Mouse (Mus musculus): ENCODE results near the gene Mrps18a. TPM values are rescaled to one million over a fixed set of nuclear protein-coding genes. Genes with fewer than 3 reads are reported as not detected.
A peak's percentile ranks its signal among the peaks of the same experiment; 100 is the strongest.

The Mrps18a gene
- total and polyA plus RNA-seq, 2 experiments, result 33.3 to 44.6 TPM

DNA sequence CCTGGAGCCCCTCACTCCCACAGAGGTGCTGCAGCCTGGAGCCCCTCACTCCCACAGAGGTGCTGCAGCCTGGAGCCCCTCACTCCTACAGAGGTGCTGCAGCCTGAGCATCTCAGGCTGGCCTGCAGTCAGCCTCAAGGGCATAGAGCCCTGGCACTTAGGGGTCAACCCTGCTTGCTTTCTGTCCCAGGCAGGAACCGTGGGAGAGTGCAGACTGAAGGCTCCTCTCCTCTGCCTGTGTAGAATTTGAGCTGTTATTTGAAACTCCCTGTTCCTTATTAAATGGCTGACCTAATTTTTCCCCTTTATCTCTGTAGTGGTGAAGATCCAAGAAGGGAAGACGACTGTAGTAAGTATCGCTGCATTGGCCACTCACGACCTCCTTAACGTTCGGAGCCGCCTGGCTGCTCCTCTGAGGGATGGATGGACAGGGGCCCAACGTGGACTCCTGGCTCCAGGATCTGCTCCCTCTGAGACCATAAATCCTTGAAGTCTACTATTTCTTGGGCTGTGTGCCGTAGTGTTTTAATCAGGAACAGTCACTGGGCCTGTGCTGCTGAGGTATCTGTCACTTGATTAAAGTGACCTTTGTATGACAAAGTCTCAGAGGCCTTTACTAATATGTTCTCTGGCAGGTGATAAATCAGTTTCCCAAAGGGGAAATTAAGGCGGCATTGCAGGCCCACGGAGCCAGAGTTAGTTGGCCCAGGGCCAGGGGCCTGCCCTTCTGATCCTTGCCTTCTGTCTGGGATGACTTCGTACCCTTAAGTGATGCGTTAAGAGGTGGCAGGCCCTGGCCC lies 7.0 kb downstream of the Mrps18a start:
- Histone ChIP-seq H3K4me3 (ENCODE audit: insufficient read depth, low read depth, low read length) (no peak overlapping the region), H3K9ac (ENCODE audit: low read depth, low read length) (no peak overlapping the region), H3K79me2 (ENCODE audit: control insufficient read depth, insufficient read depth, low read length) (peaks cover 4% of the 10 kb centered on the region; the same call in 1 of the 2 replicates), H3K36me3 (ENCODE audit: control insufficient read depth, insufficient read depth, low read length) (peaks cover 5% of the 10 kb centered on the region; the same call in 1 of the 2 replicates), H3K27ac (replicated peaks; ENCODE audit: insufficient read depth, low read depth, low read length) (no peak overlapping the region), H3K4me1 (ENCODE audit: control insufficient read depth, insufficient read depth, low read length) (no peaks in the 10 kb centered on the region), H3K27me3 (ENCODE audit: control insufficient read depth, insufficient read depth, low read length) (no peaks in the 10 kb centered on the region)
- WGBS, result 85% methylated on average over 13 of the region's 13 CpGs
- TF ChIP-seq POLR2A (IDR thresholded peaks at IDR 0.05; ENCODE audit: extremely low read depth, insufficient read depth, low read length) (no peak), CTCF (IDR thresholded peaks at IDR 0.05; ENCODE audit: low read depth, low read length) (no peak)
- DNase-seq (ENCODE audit: extremely low read depth, low read depth, low spot score), result no peak

DNA sequence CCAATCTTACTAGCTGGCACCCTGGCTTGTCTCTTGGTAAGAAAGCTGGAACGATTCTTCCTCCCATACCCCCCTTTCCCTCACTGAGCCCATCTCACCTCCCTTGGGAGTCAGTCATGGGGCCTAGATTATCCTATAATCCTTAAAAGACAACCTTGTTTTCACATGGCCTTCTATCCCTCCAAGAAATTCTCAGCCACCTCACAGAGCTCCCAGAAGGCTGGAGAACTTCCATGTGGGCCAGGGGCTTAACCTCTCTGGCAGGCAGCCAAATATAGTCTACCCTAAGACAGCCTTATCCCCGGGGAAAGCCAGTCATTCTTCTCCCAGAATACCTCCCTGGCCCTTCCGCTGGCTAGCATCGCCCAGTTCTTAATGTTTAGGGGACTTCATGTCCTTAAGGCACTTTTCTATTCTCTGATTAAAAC lies 7.7 kb downstream of the Mrps18a start:
- no peak overlapping the region for H3K4me3 ChIP-seq (ENCODE audit: insufficient read depth, low read depth, low read length)
- H3K4me1 ChIP-seq (ENCODE audit: control insufficient read depth, insufficient read depth, low read length), result peaks cover under 1% of the 10 kb centered on the region; the same call in 1 of the 2 replicates
- H3K9ac ChIP-seq (ENCODE audit: low read depth, low read length), result no peak overlapping the region
- no peak for TF ChIP-seq CTCF (IDR thresholded peaks at IDR 0.05; ENCODE audit: low read depth, low read length)
- TF ChIP-seq POLR2A (IDR thresholded peaks at IDR 0.05; ENCODE audit: extremely low read depth, insufficient read depth, low read length), result no peak
- H3K27me3 ChIP-seq (ENCODE audit: control insufficient read depth, insufficient read depth, low read length), result no peaks in the 10 kb centered on the region
- 82% methylated on average over 4 of the region's 4 CpGs for WGBS
- H3K27ac ChIP-seq (replicated peaks; ENCODE audit: insufficient read depth, low read depth, low read length), result no peak overlapping the region
- no peak for DNase-seq (ENCODE audit: extremely low read depth, low read depth, low spot score)
- H3K36me3 ChIP-seq (ENCODE audit: control insufficient read depth, insufficient read depth, low read length), result peaks cover 8% of the 10 kb centered on the region; the same call in 1 of the 2 replicates
- H3K79me2 ChIP-seq (ENCODE audit: control insufficient read depth, insufficient read depth, low read length), result peaks cover 4% of the 10 kb centered on the region; the same call in 1 of the 2 replicates

DNA sequence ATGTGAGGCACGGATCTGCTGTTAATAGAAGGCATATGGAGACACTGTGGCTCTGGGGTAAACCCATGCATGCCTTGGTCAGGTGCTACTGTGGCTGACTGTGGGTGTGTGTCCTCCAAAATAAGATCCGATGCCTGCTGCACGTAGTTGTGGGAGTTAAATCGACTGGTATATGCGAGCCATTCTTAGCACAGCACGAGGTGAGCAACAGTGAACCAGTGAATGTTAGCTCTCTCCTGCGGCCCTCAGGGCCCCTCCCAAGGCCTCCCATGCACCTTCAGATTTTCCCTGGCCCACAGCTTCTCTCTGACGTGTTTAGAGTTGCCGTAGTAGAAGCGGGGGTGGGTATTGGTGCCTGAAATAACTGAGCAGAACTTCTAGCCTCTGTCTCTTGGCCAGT lies 8.9 kb downstream of the Mrps18a start:
- H3K4me3 ChIP-seq (ENCODE audit: insufficient read depth, low read depth, low read length), result no peak overlapping the region
- H3K4me1 ChIP-seq (ENCODE audit: control insufficient read depth, insufficient read depth, low read length), result peaks cover 4% of the 10 kb centered on the region; the same call in 1 of the 2 replicates
- H3K36me3 ChIP-seq (ENCODE audit: control insufficient read depth, insufficient read depth, low read length), result peaks cover 8% of the 10 kb centered on the region; the same call in 1 of the 2 replicates
- no peak overlapping the region for H3K9ac ChIP-seq (ENCODE audit: low read depth, low read length)
- WGBS, result 94% methylated on average over 10 of the region's 10 CpGs
- H3K27me3 ChIP-seq (ENCODE audit: control insufficient read depth, insufficient read depth, low read length), result no peaks in the 10 kb centered on the region
- H3K79me2 ChIP-seq (ENCODE audit: control insufficient read depth, insufficient read depth, low read length), result peaks cover 4% of the 10 kb centered on the region; the same call in 1 of the 2 replicates
- no peak overlapping the region for H3K27ac ChIP-seq (replicated peaks; ENCODE audit: insufficient read depth, low read depth, low read length)
- no peak for DNase-seq (ENCODE audit: extremely low read depth, low read depth, low spot score)
- TF ChIP-seq CTCF (IDR thresholded peaks at IDR 0.05; ENCODE audit: low read depth, low read length), result no peak
- no peak for TF ChIP-seq POLR2A (IDR thresholded peaks at IDR 0.05; ENCODE audit: extremely low read depth, insufficient read depth, low read length)

GRCm38 (mm10) chr17:46122791-46123190 lies 12.0 kb downstream of the Mrps18a start:
- H3K27ac ChIP-seq (replicated peaks; ENCODE audit: insufficient read depth, low read depth, low read length), result no peak overlapping the region
- 97% methylated on average over 4 of the region's 4 CpGs for WGBS
- H3K27me3 ChIP-seq (ENCODE audit: control insufficient read depth, insufficient read depth, low read length), result no peaks in the 10 kb centered on the region
- H3K36me3 ChIP-seq (ENCODE audit: control insufficient read depth, insufficient read depth, low read length), result peaks cover 17% of the 10 kb centered on the region; the same call in 1 of the 2 replicates
- peaks cover 6% of the 10 kb centered on the region; the same call in 1 of the 2 replicates for H3K4me1 ChIP-seq (ENCODE audit: control insufficient read depth, insufficient read depth, low read length)
- H3K79me2 ChIP-seq (ENCODE audit: control insufficient read depth, insufficient read depth, low read length), result no peaks in the 10 kb centered on the region; the same call in 1 of the 2 replicates
- H3K9ac ChIP-seq (ENCODE audit: low read depth, low read length), result no peak overlapping the region
- no peak overlapping the region for H3K4me3 ChIP-seq (ENCODE audit: insufficient read depth, low read depth, low read length)
- DNase-seq (ENCODE audit: extremely low read depth, low read depth, low spot score), result no peak
- TF ChIP-seq POLR2A (IDR thresholded peaks at IDR 0.05; ENCODE audit: extremely low read depth, insufficient read depth, low read length) (no peak), CTCF (IDR thresholded peaks at IDR 0.05; ENCODE audit: low read depth, low read length) (no peak)

GRCm38 (mm10) chr17:46123285-46123684 lies 12.5 kb downstream of the Mrps18a start:
- H3K9ac ChIP-seq (ENCODE audit: low read depth, low read length), result no peak overlapping the region
- H3K36me3 ChIP-seq (ENCODE audit: control insufficient read depth, insufficient read depth, low read length), result peaks cover 15% of the 10 kb centered on the region; the same call in 1 of the 2 replicates
- no peak overlapping the region for H3K4me3 ChIP-seq (ENCODE audit: insufficient read depth, low read depth, low read length)
- no peaks in the 10 kb centered on the region for H3K27me3 ChIP-seq (ENCODE audit: control insufficient read depth, insufficient read depth, low read length)
- 96% methylated on average over 4 of the region's 4 CpGs for WGBS
- DNase-seq (ENCODE audit: extremely low read depth, low read depth, low spot score), result no peak
- TF ChIP-seq POLR2A (IDR thresholded peaks at IDR 0.05; ENCODE audit: extremely low read depth, insufficient read depth, low read length), result no peak
- no peak for TF ChIP-seq CTCF (IDR thresholded peaks at IDR 0.05; ENCODE audit: low read depth, low read length)
- peak overlapping the region; percentile 79 for H3K27ac ChIP-seq (replicated peaks; ENCODE audit: insufficient read depth, low read depth, low read length)
- H3K79me2 ChIP-seq (ENCODE audit: control insufficient read depth, insufficient read depth, low read length), result no peaks in the 10 kb centered on the region; the same call in 1 of the 2 replicates
- H3K4me1 ChIP-seq (ENCODE audit: control insufficient read depth, insufficient read depth, low read length), result peaks cover 6% of the 10 kb centered on the region; the same call in 1 of the 2 replicates
